Mouse (Mus musculus): ENCODE measurements around the gene Wipf3. TPM values are rescaled to one million over a fixed set of nuclear protein-coding genes. Genes with fewer than 3 reads are reported as not detected.

Wipf3 gene
- 4.5 and 5.7 TPM in 2 replicates for polyA plus RNA-seq (2015; fragmentation: Nextera tagmentation; extraction: Ambion mirVana)

DNA sequence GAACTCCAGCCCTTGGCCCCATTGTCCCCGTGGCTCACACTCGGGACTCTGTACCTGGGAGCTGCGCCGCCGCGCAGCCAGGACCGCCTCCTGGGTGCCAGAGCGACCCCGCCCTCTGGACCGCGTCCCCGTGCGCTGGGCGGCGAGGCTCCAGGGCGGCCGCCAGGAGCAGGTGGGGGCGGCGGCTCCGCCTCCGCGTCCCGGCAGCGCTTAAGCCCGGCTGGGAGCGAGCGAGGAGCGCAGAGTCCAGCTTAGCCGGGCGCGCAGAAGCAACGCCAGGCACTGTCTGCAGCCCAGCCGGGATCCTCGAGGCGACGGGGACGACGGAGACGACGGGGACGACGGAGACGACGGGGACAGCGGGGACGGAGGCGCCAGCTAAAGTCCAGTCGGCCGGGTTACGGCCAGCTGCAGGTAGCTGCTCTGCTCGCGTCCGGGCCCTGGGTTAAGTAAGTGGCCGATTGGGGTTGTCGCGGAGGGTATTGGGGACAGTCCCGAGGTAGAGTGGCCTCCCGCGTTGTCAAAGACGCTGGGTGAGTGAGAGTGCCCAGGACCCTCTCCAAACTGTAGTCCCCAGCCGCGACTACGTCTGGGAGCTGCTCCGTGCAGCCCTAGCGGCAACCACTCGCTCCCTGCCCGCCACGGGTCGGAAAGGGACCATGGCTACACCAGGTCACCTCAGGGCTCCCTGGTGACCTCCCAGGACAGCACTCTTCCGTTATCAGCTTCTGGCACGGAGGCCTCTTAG is at the start of gene Wipf3:
Wipf3 (plus strand) TSS at position 157 of the 748 bp plus-strand sequence.
- H3K4me2 ChIP-seq (replicated peaks; ENCODE audit: low read depth) = peak within 1 kb of the TSS; percentile 92
- no peaks in the 10 kb centered on the region for H3K36me3 ChIP-seq (ENCODE audit: control insufficient read depth, insufficient read depth)
- peak; percentile 23; the same call in 1 of the 2 replicates for TF ChIP-seq CTCF (IDR thresholded peaks at IDR 0.05; ENCODE audit: low read depth)
- H3K9ac ChIP-seq (ENCODE audit: low read depth, low read length) = peak within 1 kb of the TSS; percentile 61
- H3K9me3 ChIP-seq (ENCODE audit: control insufficient read depth) = no peaks in the 10 kb centered on the region
- H3K4me3 ChIP-seq (ENCODE audit: low read depth, low read length) = peak within 1 kb of the TSS; percentile 64
- peak within 1 kb of the TSS; percentile 76 for H3K27ac ChIP-seq (ENCODE audit: low read depth, low read length)
- WGBS = under 1% methylated on average over 68 of the region's 71 CpGs
- peak; percentile 99 for ATAC-seq
- no peaks in the 10 kb centered on the region for H3K4me1 ChIP-seq (replicated peaks; ENCODE audit: control insufficient read depth, insufficient read depth, low read length)
- no peaks in the 10 kb centered on the region for H3K27me3 ChIP-seq (replicated peaks; ENCODE audit: control insufficient read depth, insufficient read depth, low read length)

DNA sequence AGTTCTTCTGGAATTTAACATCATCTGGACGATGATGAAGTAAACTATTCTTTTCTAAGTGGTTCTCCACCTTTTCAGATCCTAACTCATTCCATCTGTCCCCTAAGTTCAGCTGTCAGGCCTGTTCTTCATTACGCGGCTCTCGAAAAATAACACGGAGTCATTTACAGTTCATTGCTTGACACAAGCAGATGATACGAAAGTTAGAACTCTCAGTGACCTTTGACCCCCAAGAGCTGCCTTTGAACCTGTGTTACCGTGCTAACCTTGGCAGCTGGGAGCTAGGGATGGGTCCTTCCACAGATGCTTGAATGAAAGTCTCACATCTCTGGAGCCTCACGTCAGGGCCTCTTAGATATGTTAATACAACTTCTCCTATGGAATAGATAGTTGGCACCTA is 46.8 kb upstream of the Wipf3 start:
- TF ChIP-seq CTCF (IDR thresholded peaks at IDR 0.05; ENCODE audit: low read depth) = no peak

GRCm38 (mm10) chr6:54383893-54384524 is 45.4 kb upstream of the Wipf3 start:
- Histone ChIP-seq H3K4me3 (ENCODE audit: low read depth, low read length) (no peak overlapping the region), H3K36me3 (ENCODE audit: control insufficient read depth, insufficient read depth) (no peaks in the 10 kb centered on the region), H3K9me3 (ENCODE audit: control insufficient read depth) (no peaks in the 10 kb centered on the region), H3K27me3 (replicated peaks; ENCODE audit: control insufficient read depth, insufficient read depth, low read length) (no peaks in the 10 kb centered on the region), H3K4me1 (replicated peaks; ENCODE audit: control insufficient read depth, insufficient read depth, low read length) (no peaks in the 10 kb centered on the region), H3K4me2 (replicated peaks; ENCODE audit: low read depth) (peak overlapping the region; percentile 44; the same call in 1 of the 2 replicates), H3K9ac (ENCODE audit: low read depth, low read length) (no peak overlapping the region), H3K27ac (ENCODE audit: low read depth, low read length) (peak overlapping the region; percentile 71)
- peak; percentile 57; the same call in 1 of the 2 replicates for ATAC-seq
- TF ChIP-seq CTCF (IDR thresholded peaks at IDR 0.05; ENCODE audit: low read depth) = no peak
- 39% methylated on average over 12 of the region's 12 CpGs for WGBS

More for the DNA sequence above, 46.8 kb upstream of the Wipf3 start:
- whole genome bisulfite sequencing = 53% methylated on average over 8 of the region's 8 CpGs
- Histone ChIP-seq H3K4me3 (ENCODE audit: low read depth, low read length) (no peak overlapping the region), H3K36me3 (ENCODE audit: control insufficient read depth, insufficient read depth) (no peaks in the 10 kb centered on the region), H3K9me3 (ENCODE audit: control insufficient read depth) (no peaks in the 10 kb centered on the region), H3K27me3 (replicated peaks; ENCODE audit: control insufficient read depth, insufficient read depth, low read length) (no peaks in the 10 kb centered on the region), H3K27ac (ENCODE audit: low read depth, low read length) (no peak overlapping the region), H3K9ac (ENCODE audit: low read depth, low read length) (no peak overlapping the region), H3K4me1 (replicated peaks; ENCODE audit: control insufficient read depth, insufficient read depth, low read length) (no peaks in the 10 kb centered on the region), H3K4me2 (replicated peaks; ENCODE audit: low read depth) (no peak overlapping the region)
- no peak for ATAC-seq

- Histone ChIP-seq H3K9me3 (ENCODE audit: control insufficient read depth) (no peaks in the 10 kb centered on the region), H3K27ac (ENCODE audit: low read depth, low read length) (peak overlapping the region; percentile 71), H3K4me2 (replicated peaks; ENCODE audit: low read depth) (0 out of 2 replicates have a peak overlapping the region, but pooled peaks have one; percentile 44), H3K4me1 (replicated peaks; ENCODE audit: control insufficient read depth, insufficient read depth, low read length) (no peaks in the 10 kb centered on the region), H3K4me3 (ENCODE audit: low read depth, low read length) (no peak overlapping the region), H3K9ac (ENCODE audit: low read depth, low read length) (no peak overlapping the region), H3K27me3 (replicated peaks; ENCODE audit: control insufficient read depth, insufficient read depth, low read length) (no peaks in the 10 kb centered on the region), H3K36me3 (ENCODE audit: control insufficient read depth, insufficient read depth) (no peaks in the 10 kb centered on the region)
- TF ChIP-seq CTCF (IDR thresholded peaks at IDR 0.05; ENCODE audit: low read depth) = no peak
- peak; percentile 81 for ATAC-seq
- WGBS = 38% methylated on average over 1 of the region's 1 CpGs
Observed at GRCm38 (mm10) chr6:54384777-54385176, 44.6 kb upstream of the Wipf3 start.

- H3K9me3 ChIP-seq (ENCODE audit: control insufficient read depth) = no peaks in the 10 kb centered on the region
- no peak for ATAC-seq
- H3K27me3 ChIP-seq (replicated peaks; ENCODE audit: control insufficient read depth, insufficient read depth, low read length) = no peaks in the 10 kb centered on the region
- no peaks in the 10 kb centered on the region for H3K4me1 ChIP-seq (replicated peaks; ENCODE audit: control insufficient read depth, insufficient read depth, low read length)
- no peak overlapping the region for H3K4me2 ChIP-seq (replicated peaks; ENCODE audit: low read depth)
- H3K4me3 ChIP-seq (ENCODE audit: low read depth, low read length) = no peak overlapping the region
- no peaks in the 10 kb centered on the region for H3K36me3 ChIP-seq (ENCODE audit: control insufficient read depth, insufficient read depth)
- no peak overlapping the region for H3K27ac ChIP-seq (ENCODE audit: low read depth, low read length)
- TF ChIP-seq CTCF (IDR thresholded peaks at IDR 0.05; ENCODE audit: low read depth) = no peak
- no peak overlapping the region for H3K9ac ChIP-seq (ENCODE audit: low read depth, low read length)
- 75% methylated on average over 4 of the region's 4 CpGs for WGBS
Observed at GRCm38 (mm10) chr6:54386429-54386828, 43.0 kb upstream of the Wipf3 start.

DNA sequence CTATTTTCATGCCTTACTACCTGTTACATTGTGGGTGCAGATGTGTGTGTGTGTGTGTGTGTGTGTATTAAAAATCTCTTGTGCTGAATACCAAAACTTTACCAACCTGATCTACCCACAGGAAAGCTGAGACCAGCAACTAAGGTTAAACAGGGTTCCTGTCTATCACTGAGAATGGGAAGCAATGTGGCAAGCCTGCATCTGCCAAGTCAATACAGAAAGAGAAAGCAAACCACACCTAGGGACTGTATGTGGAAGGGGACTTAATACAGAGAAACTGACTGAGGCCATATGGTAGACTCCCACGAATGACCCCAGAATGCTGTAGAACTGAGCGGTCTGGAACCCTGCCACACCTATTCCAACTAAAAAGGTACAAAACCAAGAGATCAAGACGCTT is 42.4 kb upstream of the Wipf3 start:
- H3K9me3 ChIP-seq (ENCODE audit: control insufficient read depth) = no peaks in the 10 kb centered on the region
- H3K27me3 ChIP-seq (replicated peaks; ENCODE audit: control insufficient read depth, insufficient read depth, low read length) = no peaks in the 10 kb centered on the region
- H3K27ac ChIP-seq (ENCODE audit: low read depth, low read length) = no peak overlapping the region
- no peak overlapping the region for H3K4me2 ChIP-seq (replicated peaks; ENCODE audit: low read depth)
- ATAC-seq = no peak
- WGBS = 70% methylated on average over 3 of the region's 3 CpGs
- H3K4me3 ChIP-seq (ENCODE audit: low read depth, low read length) = no peak overlapping the region
- no peaks in the 10 kb centered on the region for H3K36me3 ChIP-seq (ENCODE audit: control insufficient read depth, insufficient read depth)
- H3K4me1 ChIP-seq (replicated peaks; ENCODE audit: control insufficient read depth, insufficient read depth, low read length) = no peaks in the 10 kb centered on the region
- no peak for TF ChIP-seq CTCF (IDR thresholded peaks at IDR 0.05; ENCODE audit: low read depth)
- no peak overlapping the region for H3K9ac ChIP-seq (ENCODE audit: low read depth, low read length)

Data from intestine, postnatal 0 days (tissue).